Mouse (Mus musculus) bone marrow macrophage, adult 2 months (primary cell): Measurements from ENCODE around the gene Arhgap19. TPM values are rescaled to one million over a fixed set of nuclear protein-coding genes. Genes with fewer than 3 reads are reported as not detected.

Experiments
- H3K27ac ChIP-seq: 2 replicates; pipeline ENCODE4 v1.5.1; 2012; ENCODE audit warnings: low read depth, low read length; ENCODE audit not compliant: insufficient read depth
- H3K4me1 ChIP-seq: 2 replicates; pipeline ENCODE4 v1.6.1; 2012; ENCODE audit warnings: low read length; ENCODE audit not compliant: control insufficient read depth, insufficient read depth
- H3K4me3 ChIP-seq: 2 replicates; pipeline ENCODE4 v1.5.1; 2012; ENCODE audit warnings: mild to moderate bottlenecking, low read length, moderate library complexity; ENCODE audit not compliant: insufficient read depth
- CTCF ChIP-seq: IDR thresholded peaks from 2 replicates; pipeline ENCODE4 v1.5.1; 2012; ENCODE audit warnings: low read depth, mild to moderate bottlenecking, low read length, moderate library complexity
- POLR2A ChIP-seq: IDR thresholded peaks from 2 replicates; pipeline ENCODE4 v1.6.1; 2012; ENCODE audit warnings: mild to moderate bottlenecking, low read depth, low read length, borderline replicate concordance
- polyA plus RNA-seq: library from polyadenylated mRNA; stranded (reverse); fragments of >200 nt; gene quantifications from 2 replicates; pipeline ENCODE4 v1.2.4, GENCODE M21; 2012; ENCODE audit not compliant: missing spikeins, insufficient read depth, insufficient read length

Arhgap19 gene
- polyA plus RNA-seq, 1 experiment, result 67.7 TPM

- Histone ChIP-seq H3K4me1 (peaks cover 13% of the 10 kb centered on the region), H3K27ac (no peak overlapping the region), H3K4me3 (no peak overlapping the region)
- TF ChIP-seq POLR2A (no peak), CTCF (no peak)
Measured at GRCm38 (mm10) chr19:41842706-41843105, 40.9 kb upstream of the Arhgap19 start.

GRCm38 (mm10) chr19:41842196-41842595 is 40.3 kb upstream of the Arhgap19 start:
- H3K4me3 ChIP-seq, result no peak overlapping the region
- peaks cover 13% of the 10 kb centered on the region for H3K4me1 ChIP-seq
- no peak overlapping the region for H3K27ac ChIP-seq
- TF ChIP-seq CTCF (no peak), POLR2A (no peak)

GRCm38 (mm10) chr19:41841105-41841750 is 39.4 kb upstream of the Arhgap19 start:
- Histone ChIP-seq H3K4me3 (no peak overlapping the region), H3K27ac (no peak overlapping the region), H3K4me1 (peaks cover 13% of the 10 kb centered on the region)
- no peak for TF ChIP-seq POLR2A
- no peak for TF ChIP-seq CTCF

- no peak for TF ChIP-seq CTCF
- TF ChIP-seq POLR2A, result no peak
- Histone ChIP-seq H3K4me3 (no peak overlapping the region), H3K4me1 (peaks cover 8% of the 10 kb centered on the region), H3K27ac (no peak overlapping the region)
Measured at GRCm38 (mm10) chr19:41839685-41840084, 37.8 kb upstream of the Arhgap19 start.

GRCm38 (mm10) chr19:41838808-41839207 is 37.0 kb upstream of the Arhgap19 start:
- Histone ChIP-seq H3K27ac (no peak overlapping the region), H3K4me1 (peaks cover 8% of the 10 kb centered on the region), H3K4me3 (no peak overlapping the region)
- no peak for TF ChIP-seq POLR2A
- TF ChIP-seq CTCF, result no peak

- no peak overlapping the region for H3K4me3 ChIP-seq
- H3K27ac ChIP-seq, result no peak overlapping the region
- peaks cover 5% of the 10 kb centered on the region for H3K4me1 ChIP-seq
Measured at GRCm38 (mm10) chr19:41837917-41838261, 36.0 kb upstream of the Arhgap19 start.

GRCm38 (mm10) chr19:41837194-41837916 is 35.5 kb upstream of the Arhgap19 start:
- no peak overlapping the region for H3K4me3 ChIP-seq
- TF ChIP-seq POLR2A (no peak), CTCF (no peak)
- H3K27ac ChIP-seq, result no peak overlapping the region
- peaks cover under 1% of the 10 kb centered on the region; the same call in 1 of the 2 replicates for H3K4me1 ChIP-seq

More at GRCm38 (mm10) chr19:41837917-41838261, 36.0 kb upstream of the Arhgap19 start:
- no peak for TF ChIP-seq CTCF
- TF ChIP-seq POLR2A, result no peak

GRCm38 (mm10) chr19:41836719-41837118 is 34.9 kb upstream of the Arhgap19 start:
- TF ChIP-seq POLR2A (no peak), CTCF (no peak)
- Histone ChIP-seq H3K4me1 (no peaks in the 10 kb centered on the region; the same call in 1 of the 2 replicates), H3K27ac (no peak overlapping the region), H3K4me3 (no peak overlapping the region)

GRCm38 (mm10) chr19:41835816-41836215 is 34.0 kb upstream of the Arhgap19 start:
- TF ChIP-seq POLR2A, result no peak
- no peak for TF ChIP-seq CTCF
- no peak overlapping the region for H3K27ac ChIP-seq
- H3K4me1 ChIP-seq, result peaks cover 6% of the 10 kb centered on the region
- no peak overlapping the region for H3K4me3 ChIP-seq

GRCm38 (mm10) chr19:41835407-41835806 is 33.6 kb upstream of the Arhgap19 start:
- peaks cover 6% of the 10 kb centered on the region for H3K4me1 ChIP-seq
- no peak overlapping the region for H3K27ac ChIP-seq
- TF ChIP-seq CTCF, result no peak
- TF ChIP-seq POLR2A, result no peak
- no peak overlapping the region for H3K4me3 ChIP-seq
